Mouse (Mus musculus) embryonic stem cell, embryonic (primary cell): ENCODE data around the gene Arf4.

ENCODE experiments used
- CTCF ChIA-PET, 4 experiments: fragments of 300-600 bp in 2 of 4; fragments of 350-600 bp in 2 of 4; sonication (Branson Sonifier 250); formaldehyde crosslinking; loops; one replicate each; lab custom pipeline; 2022; ENCODE audit warnings: inconsistent platforms in 2 of 4; lab: Charles Lee
- POLR2A ChIA-PET, 4 experiments: fragments of 300-600 bp in 2 of 4; fragments of 350-600 bp in 2 of 4; sonication (Branson Sonifier 250); formaldehyde crosslinking; loops; one replicate each; lab custom pipeline; 2022; ENCODE audit warnings: antibody characterized with exemption in 4 of 4, inconsistent platforms in 1 of 4; lab: Charles Lee

Arf4 gene

GRCm38 (mm10) chr14:26637851-26638707, at the start of gene Arf4:
Gene Arf4 (plus strand): TSS chr14:26638074.
- CTCF ChIA-PET, result no interaction called here

GRCm38 (mm10) chr14:26591353-26591752, 46.5 kb upstream of the Arf4 start:
- ChIA-PET CTCF (no interaction called here), POLR2A (interaction anchor here in 2 of 4 experiments (0.7 to 1.5 kb wide), 2 partner anchors 13 to 14 kb away, joined by 3 read pairs; no protein-coding TSS in a partner anchor)

More at GRCm38 (mm10) chr14:26637851-26638707, at the start of gene Arf4:
- POLR2A ChIA-PET, result interaction anchor here (0.6 to 6.0 kb wide), 43 partner anchors 11 to 332 kb away, joined by 3 to 45 read pairs (median 4); partner anchors contain the start of genes Slmap (in 3 of the 4) and Pde12 (in 2 of the 4)

GRCm38 (mm10) chr14:26593281-26593895, 44.5 kb upstream of the Arf4 start:
- CTCF ChIA-PET, result interaction anchor here in 1 of 4 experiments (0.5 to 0.6 kb wide), 2 partner anchors 11 to 68 kb away, joined by 4 read pairs; no protein-coding TSS in a partner anchor
- POLR2A ChIA-PET, result interaction anchor here in 3 of 4 experiments (0.6 to 2.5 kb wide), 13 partner anchors 11 to 994 kb away, joined by 3 to 11 read pairs (median 3); no protein-coding TSS in a partner anchor

DNA sequence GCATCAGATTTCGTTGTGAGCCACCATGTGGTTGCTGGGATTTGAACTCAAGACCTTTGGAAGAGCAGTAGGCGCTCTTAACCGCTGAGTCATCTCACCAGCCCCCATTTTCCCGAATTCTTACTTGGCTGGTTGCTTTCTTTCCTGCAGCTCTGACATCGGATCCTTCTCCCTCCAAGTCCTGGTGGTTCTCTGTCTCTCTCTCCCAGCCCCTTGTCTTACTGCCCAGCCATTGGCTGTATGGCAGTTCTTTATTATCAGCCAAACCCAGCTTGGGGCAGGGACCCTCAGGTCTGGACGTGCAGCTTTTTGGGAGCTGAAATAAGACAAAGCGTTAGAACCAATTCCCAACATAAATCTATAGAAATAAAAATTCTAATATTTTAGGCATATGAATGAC, 42.7 kb upstream of the Arf4 start:
- ChIA-PET POLR2A (interaction anchor here in 2 of 4 experiments (1.0 to 2.7 kb wide), 6 partner anchors 9 to 62 kb away, joined by 3 to 11 read pairs (median 6); no protein-coding TSS in a partner anchor), CTCF (no interaction called here)

- CTCF ChIA-PET, result no interaction called here
- POLR2A ChIA-PET, result interaction anchor here in 1 of 4 experiments (1.3 to 2.7 kb wide), 5 partner anchors 9 to 25 kb away, joined by 3 to 11 read pairs (median 8); no protein-coding TSS in a partner anchor
Observed at GRCm38 (mm10) chr14:26595695-26596365, 42.0 kb upstream of the Arf4 start.

DNA sequence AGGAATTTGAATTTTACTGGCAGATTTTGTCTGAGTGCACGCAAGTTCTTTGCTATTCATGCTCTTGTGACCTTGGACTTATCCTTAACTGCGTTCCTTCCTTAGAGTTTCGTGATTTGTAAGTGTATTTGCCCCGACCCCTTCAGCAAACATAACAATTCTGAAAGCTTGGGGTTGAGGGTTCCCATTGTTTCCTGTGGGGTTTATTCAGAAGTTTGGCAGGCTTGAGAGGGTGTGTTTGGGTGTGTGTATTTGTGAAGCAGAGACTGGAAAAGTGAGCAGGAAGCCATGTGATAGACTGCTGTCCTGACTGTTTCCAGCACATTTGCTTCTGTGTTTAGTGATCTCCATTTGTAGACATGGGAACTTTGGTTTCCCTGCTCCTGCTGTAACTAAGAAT, 32.5 kb upstream of the Arf4 start:
- POLR2A ChIA-PET, result interaction anchor here in 3 of 4 experiments (0.6 to 3.6 kb wide), 29 partner anchors 8 to 264 kb away, joined by 3 to 21 read pairs (median 4); partner anchors contain the start of gene Slmap (in 2 of the 3)
- CTCF ChIA-PET, result no interaction called here

- POLR2A ChIA-PET, result interaction anchor here in 1 of 4 experiments (1.0 to 1.2 kb wide), 4 partner anchors 11 to 165 kb away, joined by 3 to 5 read pairs (median 3); partner anchors contain the start of gene Slmap
- CTCF ChIA-PET, result interaction anchor here in 1 of 4 experiments (0.6 kb wide), 1 partner anchor 35 kb away, joined by 4 read pairs; no protein-coding TSS in a partner anchor
Observed at GRCm38 (mm10) chr14:26609674-26610073, 28.2 kb upstream of the Arf4 start.

DNA sequence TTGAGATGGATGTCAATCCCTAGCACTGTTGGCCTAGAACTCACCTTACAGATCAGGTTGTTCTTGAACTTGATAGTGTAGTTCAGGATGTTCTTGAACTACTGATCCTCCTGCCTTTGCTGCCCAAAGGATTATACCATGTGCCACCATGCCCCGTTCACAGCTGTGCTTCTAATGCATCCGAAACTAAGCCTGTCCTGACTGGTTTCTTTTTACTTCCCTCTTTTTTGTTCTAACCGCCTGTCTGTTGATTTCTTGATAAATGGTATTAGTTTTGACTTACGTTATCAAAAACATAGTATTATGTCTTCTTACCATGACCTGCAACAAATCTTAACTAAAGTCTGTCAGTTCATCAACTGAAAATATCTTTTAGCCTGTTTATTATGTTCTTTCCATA, 27.2 kb upstream of the Arf4 start:
- CTCF ChIA-PET, result no interaction called here

GRCm38 (mm10) chr14:26625301-26625700, 12.6 kb upstream of the Arf4 start:
- POLR2A ChIA-PET, result interaction anchor here in 2 of 4 experiments (0.5 to 1.2 kb wide), 2 partner anchors 21 to 53 kb away, joined by 3 read pairs; no protein-coding TSS in a partner anchor
- CTCF ChIA-PET, result no interaction called here

More for the DNA sequence above, 27.2 kb upstream of the Arf4 start:
- POLR2A ChIA-PET, result interaction anchor here in 1 of 4 experiments (1.0 kb wide), 2 partner anchors 40 to 76 kb away, joined by 3 read pairs; partner anchors contain the start of gene Slmap

DNA sequence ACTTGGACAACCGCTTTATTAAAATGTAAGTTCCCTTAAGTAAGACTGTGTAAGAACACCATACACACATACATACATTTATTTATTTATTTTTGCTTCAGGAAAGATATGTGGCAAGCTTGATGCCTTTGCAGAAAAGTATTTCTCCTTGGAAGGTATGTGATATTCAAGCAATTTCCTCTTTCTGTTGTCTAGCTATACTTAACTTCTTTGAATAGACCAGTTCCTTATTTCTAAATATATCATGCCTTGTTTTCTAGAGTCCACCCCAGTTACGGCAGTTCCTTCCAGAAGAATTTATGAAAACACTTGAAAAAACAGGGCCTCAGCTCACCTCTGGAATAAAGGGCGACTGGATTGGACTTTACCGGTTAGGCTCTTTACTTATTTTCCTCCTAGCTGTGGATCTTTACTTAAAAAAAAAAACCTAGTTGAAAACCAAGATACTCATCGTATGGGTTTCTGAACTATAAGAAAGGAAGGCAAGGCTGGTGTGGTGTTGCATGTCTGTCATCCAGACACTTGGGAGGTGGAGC, 11.2 kb upstream of the Arf4 start:
- ChIA-PET CTCF (no interaction called here), POLR2A (interaction anchor here in 3 of 4 experiments (0.7 to 2.5 kb wide), 6 partner anchors 10 to 53 kb away, joined by 3 to 17 read pairs (median 4); partner anchors contain the start of gene Dennd6a (in 1 of the 3))

DNA sequence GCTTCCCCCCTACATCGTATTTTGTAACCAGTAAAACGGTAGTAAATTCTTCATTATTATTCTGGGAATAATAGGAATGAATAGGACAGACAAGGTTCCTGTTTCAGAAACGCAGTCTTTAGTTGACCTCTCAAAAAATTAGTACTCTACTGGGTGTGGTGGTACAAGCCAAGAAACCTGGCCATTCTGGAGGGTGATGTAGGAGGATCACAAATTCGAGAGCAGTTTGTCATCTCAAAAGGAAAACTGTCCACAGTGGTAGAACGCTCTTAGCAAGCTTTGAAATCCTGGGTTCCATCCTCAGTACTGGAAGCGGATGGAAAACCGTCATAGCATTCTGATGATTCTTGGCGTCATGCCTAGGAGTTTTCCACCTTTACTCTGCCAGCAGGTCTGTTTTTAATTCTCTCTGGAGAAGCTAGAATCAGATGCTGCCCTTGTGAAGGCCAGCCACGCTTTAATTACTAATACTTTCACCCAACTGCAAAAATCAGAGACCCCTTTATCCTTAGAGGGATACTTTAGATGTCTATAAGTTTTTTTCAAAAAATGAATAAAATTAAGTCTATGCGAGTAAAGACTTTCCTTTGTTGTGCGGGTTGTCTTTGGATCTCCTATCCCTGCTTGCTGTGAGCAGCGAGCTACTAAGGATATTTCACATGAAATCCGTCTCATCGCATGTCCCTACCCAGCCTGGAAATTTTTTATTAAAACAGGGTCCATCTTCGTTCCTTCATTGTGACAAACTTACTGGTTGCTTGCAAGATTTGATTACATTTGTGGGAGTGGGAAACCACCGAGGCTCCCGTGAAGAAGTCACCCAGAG, 636 bp upstream of the Arf4 start:
- POLR2A ChIA-PET, result interaction anchor here in 3 of 4 experiments (0.6 to 4.1 kb wide), 22 partner anchors 10 to 103 kb away, joined by 3 to 17 read pairs (median 4); partner anchors contain the start of genes Slmap (in 2 of the 3) and Pde12 (in 1 of the 3)
- CTCF ChIA-PET, result interaction anchor here in 2 of 4 experiments (0.6 to 1.0 kb wide), 2 partner anchors 146 to 285 kb away, joined by 3 read pairs; no protein-coding TSS in a partner anchor

GRCm38 (mm10) chr14:26638708-26639084, 822 bp downstream of the Arf4 start:
- POLR2A ChIA-PET, result interaction anchor here (0.6 to 6.0 kb wide), 42 partner anchors 9 to 1032 kb away, joined by 3 to 45 read pairs (median 4); partner anchors contain the start of genes Pde12 (in 3 of the 4) and Slmap (in 3 of the 4)
- CTCF ChIA-PET, result interaction anchor here in 2 of 4 experiments (0.6 to 0.9 kb wide), 4 partner anchors 15 to 229 kb away, joined by 3 to 8 read pairs (median 4); no protein-coding TSS in a partner anchor

DNA sequence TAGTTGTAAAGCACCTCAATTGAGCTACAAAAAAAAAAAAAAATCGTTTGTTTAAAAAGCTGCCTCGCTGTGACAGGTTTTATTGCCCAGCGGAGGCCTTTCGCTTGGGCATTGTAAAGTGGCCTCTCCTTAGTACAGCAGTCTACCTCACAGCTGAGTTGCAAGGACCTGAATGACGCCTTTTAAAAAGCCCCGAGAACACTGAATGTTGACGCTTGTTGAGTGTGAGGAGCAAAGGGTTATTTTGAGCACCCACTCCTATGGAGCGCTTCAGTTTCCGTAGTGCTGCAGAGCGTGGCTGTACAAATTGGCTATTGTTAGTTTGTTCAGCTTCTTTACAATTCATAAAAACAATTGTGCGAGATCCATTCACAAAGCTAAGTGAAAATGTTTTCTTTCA, 1.4 kb downstream of the Arf4 start:
- POLR2A ChIA-PET, result interaction anchor here (0.6 to 6.0 kb wide), 43 partner anchors 8 to 1032 kb away, joined by 3 to 45 read pairs (median 4); partner anchors contain the start of genes Pde12 (in 3 of the 4) and Slmap (in 3 of the 4)

DNA sequence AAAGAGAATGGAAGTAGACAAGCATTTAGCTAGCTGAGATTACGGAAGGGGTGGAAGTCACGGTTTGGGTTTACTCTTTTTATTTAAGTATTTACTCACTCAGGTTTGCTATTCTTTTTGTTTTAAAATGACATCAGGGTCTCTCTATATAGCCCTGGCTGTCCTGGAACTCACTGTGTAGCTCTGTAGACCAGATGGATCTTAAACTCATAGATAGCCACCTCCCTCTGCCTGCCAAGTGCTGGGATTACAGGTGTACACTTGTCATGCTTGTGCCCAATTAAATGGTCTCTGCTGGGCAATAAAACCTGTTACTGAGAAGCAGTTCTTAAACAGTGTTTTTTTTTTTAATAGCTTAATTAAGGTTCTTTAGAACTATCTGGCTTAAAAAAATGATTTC, 2.1 kb downstream of the Arf4 start:
- POLR2A ChIA-PET, result interaction anchor here in 3 of 4 experiments (0.9 to 6.0 kb wide), 22 partner anchors 8 to 330 kb away, joined by 3 to 45 read pairs (median 7); partner anchors contain the start of genes Pde12 (in 2 of the 3) and Slmap (in 2 of the 3)
- CTCF ChIA-PET, result interaction anchor here in 3 of 4 experiments (0.7 to 1.2 kb wide), 4 partner anchors 12 to 152 kb away, joined by 3 to 4 read pairs (median 3); no protein-coding TSS in a partner anchor

More for the DNA sequence above, 1.4 kb downstream of the Arf4 start:
- CTCF ChIA-PET, result interaction anchor here in 3 of 4 experiments (0.6 to 1.2 kb wide), 7 partner anchors 13 to 228 kb away, joined by 3 to 8 read pairs (median 3); no protein-coding TSS in a partner anchor

DNA sequence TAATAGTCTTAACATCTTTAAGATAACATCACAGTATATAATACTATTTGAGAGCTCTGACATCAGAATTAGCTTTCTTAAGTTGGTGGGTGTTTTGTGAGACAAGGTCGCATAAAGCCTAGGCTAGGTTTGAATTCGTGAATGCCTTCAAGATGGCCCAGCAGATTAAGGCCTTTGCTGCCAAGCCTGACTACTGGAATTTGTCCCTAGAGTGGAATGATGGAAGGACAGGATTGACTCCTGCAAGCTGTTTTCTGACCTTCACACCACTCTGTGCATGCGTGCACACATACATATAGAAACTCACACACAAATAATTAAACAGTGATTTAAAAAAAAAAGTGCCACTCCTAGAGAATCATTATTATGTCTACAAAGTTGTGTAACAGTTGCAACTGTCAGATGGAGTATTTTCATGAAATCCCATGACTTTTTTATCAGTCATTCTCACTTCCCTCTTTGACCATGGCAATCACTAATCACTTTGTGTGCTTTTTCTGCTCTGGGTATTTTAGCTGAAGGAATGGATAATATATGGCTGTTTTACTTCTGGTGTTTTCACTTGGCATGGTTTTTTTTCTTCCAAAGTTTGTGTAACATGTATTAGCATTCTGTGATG, 5.2 kb downstream of the Arf4 start:
- POLR2A ChIA-PET, result interaction anchor here in 2 of 4 experiments (0.6 to 6.0 kb wide), 8 partner anchors 8 to 144 kb away, joined by 3 to 45 read pairs (median 3); partner anchors contain the start of gene Pde12 (in 2 of the 2)

More for the DNA sequence above, 5.2 kb downstream of the Arf4 start:
- CTCF ChIA-PET, result interaction anchor here in 1 of 4 experiments (0.7 kb wide), 1 partner anchor 318 kb away, joined by 3 read pairs; no protein-coding TSS in a partner anchor
